Mouse (Mus musculus): ENCODE results near the gene Pgghg.

GRCm38 (mm10) chr7:140953800-140954732 lies 12.9 kb downstream of the Pgghg start:
- 0 out of 4 replicates have a peak, but pooled peaks of 1 of the 2 experiments have one; percentile 24 for TF ChIP-seq POLR2A (IDR thresholded peaks at IDR 0.05; ENCODE audit: control insufficient read depth in 1 of 2, insufficient read depth in 1 of 2, low read depth in 1 of 2, low read length in 2 of 2, poor library complexity in 1 of 2)
- no peak for TF ChIP-seq CTCF (IDR thresholded peaks at IDR 0.05 in 2 of 3, conservative IDR thresholded peaks at IDR 0.05 in 1 of 3; ENCODE audit: control insufficient read depth in 1 of 3, insufficient read depth in 1 of 3, low read depth in 2 of 3, low read length in 3 of 3, poor library complexity in 1 of 3, severe bottlenecking in 1 of 3)
- no peak for TF ChIP-seq RAD21 (IDR thresholded peaks at IDR 0.05; ENCODE audit: low read depth, low read length)
- no peak for TF ChIP-seq USF2 (IDR thresholded peaks at IDR 0.05; ENCODE audit: borderline replicate concordance in 1 of 2, insufficient read depth in 1 of 2, low read depth in 1 of 2, low read length in 2 of 2)

All from MEL (cell line).